Mouse (Mus musculus) erythroblast, embryonic 14.5 days (primary cell): Measurements from ENCODE around the gene Gnai3.

ENCODE experiments used
- GATA1 ChIP-seq: IDR thresholded peaks from 2 replicates; pipeline ENCODE4 v1.6.1; 2012; ENCODE audit warnings: low read length, inconsistent platforms, mixed read lengths
- TAL1 ChIP-seq: IDR thresholded peaks from 3 replicates; pipeline ENCODE4 v1.6.1; 2012; ENCODE audit warnings: low read length, inconsistent platforms, mixed read lengths

- TF ChIP-seq GATA1 (no peak), TAL1 (no peak)
These were observed 47.7 kb upstream of the Gnai3 start for GRCm38 (mm10) chr3:108193686-108194085.
